Mouse (Mus musculus) c-Kit-positive CD71-positive TER-119-negative erythroid progenitor cells, embryonic 14.5 days (primary cell): ENCODE results near the gene Gm9821.

ENCODE experiments used
- DNase-seq: peaks from one replicate; pipeline ENCODE4 v3.0.0-alpha.2; 2013; ENCODE audit warnings: low read depth

Gene Gm9821

DNA sequence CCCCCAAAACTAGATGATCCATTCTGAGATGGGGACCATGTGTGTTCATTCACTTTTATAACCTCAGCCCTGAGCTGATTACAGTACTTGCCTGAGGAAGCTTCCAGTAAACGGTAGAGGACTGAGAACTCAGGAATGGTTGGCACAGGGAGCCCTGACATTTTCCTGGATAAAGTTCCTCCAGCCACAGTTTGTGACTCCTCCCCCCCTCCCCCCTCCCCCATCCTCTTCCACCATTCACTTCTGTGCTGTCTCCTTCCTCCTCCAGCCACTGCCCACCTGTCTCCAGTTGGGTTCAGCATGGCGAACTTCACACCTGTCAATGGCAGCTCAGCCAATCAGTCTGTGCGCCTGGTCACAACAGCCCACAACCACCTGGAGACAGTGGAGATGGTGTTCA, 18.6 kb upstream of the Gm9821 start, which contains the start of gene Chrm4:
Gene Chrm4 (plus strand): TSS at position 301 of the 400 bp plus-strand sequence.
- DNase-seq = no peak

DNA sequence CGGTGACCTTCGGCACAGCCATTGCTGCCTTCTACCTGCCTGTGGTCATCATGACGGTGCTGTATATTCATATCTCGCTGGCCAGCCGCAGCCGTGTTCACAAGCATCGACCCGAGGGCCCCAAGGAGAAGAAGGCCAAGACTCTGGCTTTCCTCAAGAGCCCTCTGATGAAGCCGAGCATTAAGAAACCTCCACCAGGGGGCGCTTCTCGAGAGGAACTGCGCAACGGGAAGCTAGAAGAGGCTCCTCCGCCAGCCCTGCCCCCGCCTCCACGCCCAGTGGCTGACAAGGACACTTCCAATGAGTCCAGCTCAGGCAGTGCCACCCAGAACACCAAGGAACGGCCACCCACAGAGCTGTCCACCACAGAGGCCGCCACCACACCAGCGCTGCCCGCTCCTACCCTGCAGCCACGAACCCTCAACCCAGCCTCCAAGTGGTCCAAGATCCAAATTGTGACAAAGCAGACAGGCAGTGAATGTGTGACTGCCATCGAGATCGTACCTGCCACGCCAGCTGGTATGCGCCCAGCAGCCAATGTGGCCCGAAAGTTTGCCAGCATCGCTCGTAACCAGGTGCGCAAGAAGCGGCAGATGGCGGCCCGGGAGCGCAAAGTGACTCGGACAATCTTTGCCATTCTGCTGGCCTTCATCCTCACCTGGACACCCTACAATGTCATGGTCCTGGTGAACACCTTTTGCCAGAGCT, 17.5 kb upstream of the Gm9821 start:
- peak; percentile 80 for DNase-seq

DNA sequence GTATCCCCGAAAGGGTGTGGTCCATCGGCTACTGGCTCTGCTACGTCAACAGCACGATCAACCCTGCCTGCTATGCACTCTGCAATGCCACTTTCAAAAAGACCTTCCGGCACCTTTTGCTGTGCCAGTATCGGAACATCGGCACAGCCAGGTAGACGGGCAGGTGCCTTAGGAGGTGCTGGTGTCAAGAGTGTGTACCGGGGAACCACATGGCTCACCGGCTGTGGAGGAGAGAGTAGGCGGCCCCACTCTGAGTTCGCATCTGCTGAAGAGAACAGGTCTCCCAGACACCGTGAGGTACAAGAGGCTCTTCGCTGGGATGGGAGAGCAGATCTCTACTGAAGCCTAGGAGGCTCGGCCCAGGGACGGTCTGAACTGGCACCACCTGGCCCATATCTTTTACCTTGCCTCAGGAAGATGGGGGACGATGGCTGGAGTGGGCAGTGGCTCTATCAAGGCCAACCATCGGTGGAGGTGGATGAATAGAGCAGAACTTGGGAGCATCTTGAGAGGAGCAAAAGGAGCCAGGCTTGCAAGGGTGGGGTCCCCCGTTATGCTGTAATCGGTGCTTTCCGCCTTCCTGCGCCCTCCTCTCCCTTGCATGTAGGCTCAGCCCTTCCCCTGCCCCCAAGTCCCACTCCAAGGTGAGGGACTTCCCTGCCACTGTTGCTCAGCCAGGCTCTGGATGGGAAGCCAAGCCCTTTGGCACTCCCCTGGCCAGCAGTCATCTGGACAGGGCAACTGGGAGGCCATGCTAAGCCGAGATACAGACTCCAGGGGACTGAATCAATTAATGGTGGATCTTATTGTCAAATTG, 16.8 kb upstream of the Gm9821 start:
- DNase-seq = no peak

DNA sequence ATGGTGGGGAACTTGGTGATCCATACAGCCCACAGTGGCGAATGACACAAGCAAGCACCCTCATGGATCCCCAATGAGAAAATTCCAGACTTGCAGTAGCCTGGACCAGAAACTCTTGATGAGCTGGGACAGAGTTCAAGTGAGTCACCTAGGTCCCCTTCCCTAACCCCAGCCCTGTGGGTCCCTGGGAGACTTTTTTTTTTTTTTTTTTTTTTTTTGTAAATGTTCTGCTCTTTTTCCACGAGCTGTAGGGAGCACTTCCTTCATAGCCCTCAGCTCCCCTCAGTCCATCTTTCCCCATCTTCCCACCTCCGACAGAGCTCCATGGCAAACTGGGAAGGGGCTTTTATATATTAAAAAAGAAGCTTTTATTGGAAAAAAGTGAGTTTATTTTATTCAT, 16.0 kb upstream of the Gm9821 start:
- no peak for DNase-seq

DNA sequence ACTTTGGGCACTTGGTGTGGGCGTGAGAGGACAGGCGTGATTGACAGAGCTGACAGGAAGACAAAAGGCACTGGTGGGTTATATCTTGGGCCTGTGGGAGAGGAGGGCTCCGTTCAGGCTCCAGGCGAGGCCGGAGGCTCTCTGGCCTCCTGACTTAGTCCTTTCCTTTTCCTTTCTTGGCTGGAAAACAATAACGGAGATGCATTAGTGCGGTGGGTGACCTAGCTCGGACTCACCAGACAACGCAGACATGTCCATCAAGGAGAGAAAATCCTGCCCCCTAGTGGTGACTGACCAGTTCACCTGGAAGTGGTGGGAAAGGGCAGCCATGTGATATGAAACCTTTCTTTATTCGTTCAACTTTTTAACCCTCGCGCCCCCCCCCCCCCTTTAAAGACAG, 15.6 kb upstream of the Gm9821 start:
- peak; percentile 57 for DNase-seq

DNA sequence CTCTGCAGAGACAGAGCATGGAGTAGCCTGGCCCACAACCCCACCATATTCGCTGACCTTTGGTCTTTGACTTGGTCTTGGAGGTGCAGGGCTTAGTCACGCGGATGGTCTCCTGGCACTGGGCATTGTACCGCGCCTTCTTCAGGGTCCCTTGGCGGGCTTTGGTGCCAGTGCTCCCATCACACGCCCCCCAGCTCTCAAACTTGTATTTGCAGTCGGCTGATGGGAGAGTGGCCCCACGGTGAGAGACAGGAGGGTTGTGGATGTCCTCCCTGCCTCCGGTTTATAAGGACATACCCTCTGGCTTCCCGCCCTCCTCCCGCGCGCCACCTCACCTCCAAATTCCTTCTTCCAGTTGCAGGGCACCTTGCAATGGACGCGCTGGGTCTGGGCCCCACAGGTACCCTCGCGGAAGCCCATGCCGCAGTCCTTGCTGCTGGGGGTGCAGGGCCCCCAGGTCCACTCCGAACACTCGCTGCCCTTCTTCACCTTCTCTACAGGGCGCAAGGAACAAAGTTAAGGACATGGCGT, 14.7 kb upstream of the Gm9821 start:
- no peak for DNase-seq

DNA sequence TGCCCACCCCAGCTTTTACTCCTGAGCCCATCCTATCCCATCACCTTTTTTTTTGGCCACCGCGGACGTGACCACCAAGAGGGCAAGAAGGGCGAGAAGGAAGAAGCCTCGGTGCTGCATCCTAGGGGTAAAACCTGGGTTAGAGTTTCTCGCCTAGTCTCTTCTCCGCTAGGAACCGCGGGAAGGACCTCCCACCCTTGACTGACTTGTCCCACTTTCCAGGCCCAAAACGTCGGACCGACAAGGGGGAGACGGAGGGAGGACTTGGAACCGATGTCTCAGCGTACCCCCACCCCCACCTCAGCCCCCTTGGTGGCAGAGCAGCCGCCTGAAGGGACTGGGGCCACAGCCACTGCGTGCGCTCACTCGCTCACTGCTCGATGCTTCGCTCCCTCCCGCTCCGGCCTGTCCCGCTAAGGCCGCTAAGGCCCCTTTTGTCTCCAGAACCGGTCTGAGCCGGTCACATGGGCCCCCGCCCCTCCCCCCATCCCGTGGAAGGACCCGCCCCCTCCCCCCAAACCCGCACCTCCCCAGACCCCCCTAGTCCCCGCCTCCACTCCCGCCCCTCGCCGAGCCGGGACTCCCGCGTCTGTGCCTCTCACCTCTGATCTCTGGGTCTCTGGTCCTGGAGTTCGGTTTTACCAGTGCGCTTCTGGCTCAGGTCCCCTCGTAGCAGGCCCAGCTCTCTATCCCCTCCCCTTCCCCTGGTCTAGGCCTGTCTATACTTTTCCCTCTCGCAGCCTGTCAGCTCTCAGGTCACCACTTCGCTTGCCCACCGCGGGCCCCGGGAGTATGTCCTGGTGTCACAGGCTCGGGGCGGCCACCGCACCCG, 14.0 kb upstream of the Gm9821 start:
- DNase-seq = no peak

DNA sequence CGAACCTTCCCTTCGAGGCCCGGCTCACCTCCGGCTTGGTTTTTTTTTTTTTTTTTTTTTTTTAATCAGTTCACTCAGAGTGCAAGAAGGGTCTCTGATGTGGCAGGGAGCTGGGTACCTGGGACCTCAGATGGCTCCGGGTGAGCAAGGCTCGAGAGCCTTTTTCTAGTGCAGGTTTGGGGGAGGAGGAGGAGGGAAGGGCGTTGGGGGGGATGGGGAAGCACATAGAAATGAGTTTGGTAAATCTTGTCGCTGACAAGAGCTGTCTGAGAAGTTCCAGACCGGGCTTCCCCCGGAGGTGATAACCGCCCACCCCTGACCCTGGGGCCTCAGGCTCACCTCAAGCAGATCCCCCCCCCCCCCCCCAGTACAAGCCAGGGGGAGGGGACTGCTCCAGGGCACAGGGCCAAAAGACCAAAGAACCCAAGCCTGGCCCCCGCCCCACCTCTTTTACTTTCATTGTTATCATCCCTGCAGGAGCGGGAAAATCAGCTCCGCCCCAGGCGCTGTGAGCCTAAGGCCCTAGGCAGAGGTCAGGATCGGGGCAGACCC, 13.3 kb upstream of the Gm9821 start, which contains the start of gene Mdk:
Gene Mdk (minus strand): TSS at position 138 of the 552 bp plus-strand sequence.
- no peak for DNase-seq

DNA sequence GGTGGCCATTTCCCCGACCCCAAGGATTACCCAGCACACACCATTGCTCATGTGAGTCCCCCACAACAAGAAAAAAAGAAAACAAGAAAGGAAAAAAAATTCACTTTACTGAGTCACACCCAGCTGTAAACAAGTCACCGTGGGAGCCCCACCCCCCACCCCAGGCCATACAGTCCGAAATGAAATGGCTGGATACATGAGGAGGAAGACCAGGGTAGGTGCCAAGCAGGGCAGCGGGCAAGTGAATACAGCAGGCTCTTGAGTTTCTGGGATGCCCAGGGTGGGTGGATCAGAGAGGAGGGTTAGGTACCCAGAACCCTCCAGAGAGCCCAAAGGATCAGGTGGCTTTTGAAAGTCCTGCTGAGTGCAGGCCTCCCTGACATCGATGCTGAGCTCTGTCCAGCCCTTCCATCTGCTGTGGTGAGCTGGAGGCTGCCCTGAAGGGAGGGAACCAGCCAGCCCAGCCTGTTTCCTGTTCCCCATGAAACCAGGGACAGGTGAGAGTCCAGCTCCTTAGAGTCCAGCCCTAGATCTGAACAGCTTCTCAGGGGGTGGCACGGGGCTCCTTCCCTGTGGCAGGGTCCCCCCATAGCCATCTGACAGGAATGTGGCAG, 12.7 kb upstream of the Gm9821 start:
- no peak for DNase-seq

DNA sequence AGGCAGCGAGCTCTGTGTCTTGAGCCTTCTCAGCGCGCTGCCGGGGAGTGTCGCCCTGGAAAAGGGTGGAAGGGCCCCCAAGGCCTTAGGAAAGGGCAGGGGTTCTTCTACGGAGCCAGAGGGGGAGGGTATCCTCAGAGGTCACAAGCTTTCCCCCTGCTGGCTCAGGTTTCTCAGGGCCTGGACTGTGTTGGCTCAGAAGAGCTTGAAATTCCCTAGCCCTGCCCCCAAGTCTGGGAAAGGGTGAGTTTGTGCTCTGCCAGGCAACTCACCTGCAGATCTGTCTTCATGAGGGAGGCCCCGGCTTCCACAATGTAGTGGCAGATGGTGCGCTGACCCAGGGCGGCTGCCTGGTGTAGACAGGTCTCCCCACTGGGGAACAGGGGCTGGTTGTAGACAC, 12.0 kb upstream of the Gm9821 start:
- no peak for DNase-seq

DNA sequence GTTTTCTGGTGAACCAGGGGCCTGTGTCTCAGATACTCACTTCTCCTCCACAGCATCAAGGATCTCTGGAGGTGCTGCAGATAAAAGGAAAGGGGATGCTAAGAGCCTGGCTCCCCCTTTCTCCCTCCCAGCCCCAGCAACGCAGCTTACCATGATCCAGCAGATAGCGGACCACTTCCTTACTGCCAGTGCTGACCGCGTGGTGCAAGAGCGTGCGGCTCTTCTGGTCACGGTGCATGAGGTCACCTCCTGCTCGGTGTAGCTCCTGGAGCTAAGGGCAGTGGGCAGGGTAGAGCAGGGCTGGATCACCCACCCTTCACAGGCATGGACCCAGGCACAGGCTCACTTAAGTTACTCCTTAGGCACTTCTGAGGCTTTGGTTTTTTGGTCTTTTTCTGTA, 11.5 kb upstream of the Gm9821 start:
- DNase-seq = no peak

DNA sequence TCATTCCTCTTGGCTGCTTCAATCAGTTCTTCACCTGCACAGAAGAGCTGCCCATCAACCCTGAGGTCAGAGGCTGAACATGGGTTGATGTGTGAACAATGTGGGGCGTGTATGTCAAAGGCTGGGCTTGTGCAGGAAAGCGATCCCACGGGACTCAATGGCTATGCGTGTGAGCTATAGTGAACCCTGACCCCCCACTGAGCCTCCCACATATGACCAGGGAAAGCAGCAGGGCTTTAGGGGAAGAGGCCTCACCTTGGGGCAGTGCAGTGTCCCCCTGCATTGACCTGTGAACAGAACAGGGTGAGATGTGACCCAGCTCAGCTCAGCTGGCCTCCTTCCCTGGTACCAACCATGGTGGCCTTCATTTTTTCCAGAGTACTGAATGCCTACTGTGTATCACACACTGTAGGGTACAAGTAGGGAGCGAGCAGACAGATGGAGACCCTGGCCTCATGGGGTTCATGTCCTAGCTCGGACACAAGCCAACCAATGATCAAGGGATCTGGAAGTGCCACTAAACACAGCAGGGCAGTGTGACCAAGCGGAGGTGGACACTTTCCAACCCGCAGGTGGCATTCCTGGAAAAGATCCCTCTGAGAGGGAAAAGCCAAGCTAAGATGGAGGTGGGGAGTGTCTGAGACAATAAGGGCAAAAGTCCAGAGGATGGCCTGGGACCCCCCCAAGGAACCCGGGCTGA, 10.5 kb upstream of the Gm9821 start:
- no peak for DNase-seq

DNA sequence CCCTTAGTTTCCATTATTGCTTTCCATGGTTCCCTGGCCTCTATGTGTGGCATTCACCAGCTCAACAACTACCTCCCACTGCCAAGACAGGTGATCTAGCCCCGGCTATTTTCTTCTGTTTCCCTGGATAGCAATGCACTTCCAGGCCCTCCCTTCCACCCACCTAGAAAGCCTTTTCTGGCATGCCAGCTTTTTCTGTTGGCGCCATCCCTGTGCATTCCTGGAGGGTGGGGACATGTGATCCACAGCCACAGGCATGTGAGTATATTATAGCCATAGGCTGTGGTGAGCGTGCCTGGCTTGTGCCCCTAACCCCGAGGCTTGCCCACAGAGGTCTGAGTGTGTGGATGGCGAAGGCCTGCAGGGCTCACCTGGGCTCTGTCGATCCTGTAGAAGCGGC, 9.3 kb upstream of the Gm9821 start:
- no peak for DNase-seq

DNA sequence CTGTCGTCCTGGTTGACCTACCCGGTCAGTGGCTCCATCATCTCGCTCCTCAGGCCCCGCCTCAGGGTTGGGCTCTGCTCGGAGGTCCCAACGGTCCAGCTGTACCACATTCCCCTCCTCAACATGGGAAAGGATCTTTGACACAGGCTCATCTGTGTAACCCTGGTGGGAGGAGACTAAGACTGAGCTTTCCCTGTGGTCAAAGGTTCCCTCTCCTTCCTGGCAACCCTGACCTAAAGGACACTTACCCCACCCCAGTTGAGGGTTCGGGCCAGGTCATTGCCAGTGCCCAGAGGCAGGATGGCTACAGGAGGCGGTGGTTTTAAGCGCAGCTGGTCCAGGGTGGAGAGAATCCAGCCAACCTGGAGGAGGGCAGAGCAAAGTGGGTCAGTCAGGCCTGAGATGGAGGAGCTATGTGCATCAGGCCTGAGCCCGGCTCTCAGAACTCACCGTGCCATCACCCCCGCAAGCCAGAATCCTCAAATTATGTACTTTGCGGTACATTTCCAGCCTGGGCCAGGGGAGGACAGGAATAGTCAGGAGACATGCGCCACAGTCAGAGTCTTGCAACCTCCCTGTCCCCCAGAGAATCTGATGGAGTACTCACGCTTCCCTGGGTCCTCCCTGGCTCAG, 6.1 kb upstream of the Gm9821 start:
- DNase-seq = no peak

DNA sequence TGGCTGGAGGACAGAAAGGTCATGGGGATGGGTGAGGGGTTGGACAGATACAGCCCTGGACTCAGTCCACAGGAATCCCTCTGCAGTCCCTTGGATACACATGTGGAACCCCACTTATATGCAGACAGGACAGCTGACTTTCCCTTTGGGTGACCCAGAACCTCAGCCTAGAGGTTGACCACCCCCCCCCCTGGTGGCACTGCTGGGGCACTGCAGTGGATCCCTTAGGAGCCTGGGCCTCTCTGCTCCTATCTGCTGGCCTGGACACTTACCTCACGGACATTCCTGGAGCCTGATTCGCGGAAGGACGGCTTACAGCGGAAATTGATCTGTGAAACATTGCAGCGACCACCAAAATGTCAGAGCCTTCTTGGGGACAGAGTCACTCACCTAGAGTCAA, 3.1 kb upstream of the Gm9821 start:
- DNase-seq = no peak

DNA sequence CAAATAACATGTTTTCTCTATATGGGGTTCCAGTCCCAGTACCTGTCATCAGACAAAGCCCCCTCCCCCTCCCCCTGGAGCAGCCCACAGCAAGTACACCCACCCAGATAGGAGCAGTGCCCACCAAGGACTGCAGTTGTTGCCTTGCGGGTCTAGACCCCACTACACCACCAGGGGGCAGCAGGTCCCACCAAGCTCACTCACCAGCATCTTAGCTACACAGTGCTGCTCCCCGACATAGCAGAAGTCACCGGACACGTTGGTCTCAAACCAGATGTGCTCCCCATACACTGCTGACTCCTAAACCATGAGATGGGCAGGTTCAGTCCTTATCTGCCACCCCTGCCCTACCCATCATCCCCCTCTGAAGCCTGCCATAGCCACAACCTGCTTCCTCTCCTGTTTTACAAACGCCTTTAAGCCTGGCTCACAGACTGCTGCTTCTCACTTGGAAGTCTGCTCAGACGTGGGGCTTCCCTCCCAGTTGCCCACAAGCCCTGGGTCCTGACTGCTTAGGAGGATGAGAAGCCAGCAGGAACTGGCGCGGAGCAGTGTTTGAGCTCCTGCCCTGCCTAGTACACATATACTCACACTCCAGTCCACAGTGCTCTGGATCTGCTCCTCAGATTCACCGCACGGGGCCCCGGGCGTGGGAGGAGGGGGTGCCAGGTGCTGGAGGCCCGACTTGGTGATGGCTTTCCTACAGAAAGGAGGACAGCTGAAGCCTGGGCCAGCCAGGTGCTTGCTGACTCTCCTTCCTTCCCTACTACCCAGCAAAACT, 1.1 kb upstream of the Gm9821 start:
- DNase-seq = no peak

DNA sequence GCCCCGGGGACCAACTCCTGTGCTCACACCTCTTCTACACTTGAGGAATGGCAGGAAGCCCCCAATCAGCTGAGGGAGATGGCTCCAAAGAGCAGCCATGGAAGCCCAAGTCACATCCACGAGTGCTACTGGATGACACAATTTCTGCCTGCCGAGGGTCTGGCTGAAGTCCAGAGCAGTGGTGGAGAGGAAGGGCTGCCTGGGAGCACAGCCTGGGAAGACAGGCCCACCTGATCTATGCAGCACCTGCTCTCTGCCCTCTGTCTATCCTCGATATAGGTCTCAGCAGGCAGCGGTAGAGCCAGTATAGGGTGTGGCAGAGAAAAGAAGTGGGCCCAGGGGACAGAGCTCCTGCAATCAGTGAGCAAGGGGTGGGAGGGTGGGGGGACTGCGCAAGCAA, 1.3 kb downstream of the Gm9821 start:
- DNase-seq = no peak

DNA sequence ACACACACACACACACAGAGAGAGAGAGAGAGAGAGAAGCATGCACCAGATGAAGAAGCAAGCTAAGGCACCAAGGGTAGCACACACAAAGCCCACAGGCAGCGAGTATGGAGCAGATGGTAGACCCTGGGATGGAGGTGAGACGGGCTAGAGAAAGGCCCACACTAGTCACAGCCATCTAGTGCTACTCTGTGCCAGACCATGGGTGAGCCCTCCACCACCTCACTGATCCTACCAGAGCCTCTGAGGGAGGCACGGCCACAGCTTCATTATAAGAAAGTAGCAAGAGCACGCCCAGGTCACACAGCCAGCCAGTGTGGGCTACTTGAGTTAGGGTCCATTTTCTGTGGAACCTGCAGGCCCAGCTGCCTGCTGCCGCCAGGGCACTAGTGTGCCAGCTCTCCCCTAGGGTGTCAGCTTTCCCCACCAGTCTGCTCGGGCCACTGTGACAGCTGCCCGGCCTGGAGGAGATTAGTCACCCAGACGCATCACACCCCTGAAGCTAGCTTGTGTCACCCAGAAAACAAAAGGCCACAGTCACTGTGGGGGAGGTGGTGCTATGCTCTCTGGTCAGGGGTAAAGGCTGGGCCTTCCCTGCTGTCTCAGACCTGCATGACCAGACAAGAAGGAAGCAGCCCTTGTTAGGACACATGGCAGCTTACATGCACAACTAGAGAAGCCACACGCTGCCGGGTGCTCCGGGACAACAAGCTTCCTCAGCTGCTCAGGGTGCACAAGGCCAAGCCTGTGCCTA, 2.1 kb downstream of the Gm9821 start:
- no peak for DNase-seq

DNA sequence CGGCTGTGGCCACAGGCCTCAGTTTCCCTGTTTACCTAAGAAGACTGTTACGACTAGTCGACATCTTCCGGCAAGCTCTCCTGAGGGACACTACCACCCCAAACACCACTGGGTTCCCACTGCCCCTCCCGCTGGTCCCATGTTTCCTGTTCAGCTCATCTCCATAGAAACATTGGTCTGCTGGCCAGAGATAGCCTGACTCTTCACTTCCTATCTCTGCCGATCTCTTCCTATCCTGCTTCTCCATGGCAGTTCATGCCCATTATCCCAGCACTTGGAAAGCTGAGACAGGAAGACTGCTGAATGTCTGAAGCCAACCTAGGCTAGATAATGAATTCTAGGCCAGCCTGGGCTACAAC, 2.6 kb downstream of the Gm9821 start:
- no peak for DNase-seq
